Mouse (Mus musculus): ENCODE results near the gene Phactr3.

GRCm38 (mm10) chr2:178240886-178241285, 122.1 kb downstream of the Phactr3 start:
- TF ChIP-seq EP300 (IDR thresholded peaks at IDR 0.05; ENCODE audit: low read depth) (no peak), CTCF (IDR thresholded peaks at IDR 0.05; ENCODE audit: low read depth) (no peak)

Measured in liver, embryonic 14.5 days (tissue).